Mouse (Mus musculus) thymus, postnatal 25 days (tissue): Measurements from ENCODE around the gene Atp6v0a2.
A peak's percentile ranks its signal among the peaks of the same experiment; 100 is the strongest.

Experiments
- DNase-seq: peaks from one replicate; pipeline ENCODE4 v3.0.0; 2022

Atp6v0a2 gene

DNA sequence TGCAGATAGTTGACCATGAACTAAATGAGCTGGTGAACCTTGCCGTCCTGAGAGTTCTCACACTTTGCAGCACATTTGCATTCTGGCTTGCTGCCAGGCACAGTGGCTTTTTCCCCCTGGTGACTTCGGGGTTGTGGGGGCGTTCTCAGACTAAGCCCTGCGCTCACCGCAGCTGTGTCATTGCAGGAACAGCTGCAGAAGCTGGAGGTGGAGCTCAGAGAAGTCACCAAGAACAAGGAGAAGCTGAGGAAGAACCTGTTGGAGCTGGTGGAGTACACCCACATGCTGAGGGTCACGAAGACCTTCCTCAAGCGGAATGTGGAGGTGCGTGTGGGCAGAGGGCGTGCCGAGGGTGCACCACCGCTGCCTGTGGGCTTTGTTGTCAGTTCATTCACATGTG, 8.9 kb downstream of the Atp6v0a2 start:
- DNase-seq = peak; percentile 80

DNA sequence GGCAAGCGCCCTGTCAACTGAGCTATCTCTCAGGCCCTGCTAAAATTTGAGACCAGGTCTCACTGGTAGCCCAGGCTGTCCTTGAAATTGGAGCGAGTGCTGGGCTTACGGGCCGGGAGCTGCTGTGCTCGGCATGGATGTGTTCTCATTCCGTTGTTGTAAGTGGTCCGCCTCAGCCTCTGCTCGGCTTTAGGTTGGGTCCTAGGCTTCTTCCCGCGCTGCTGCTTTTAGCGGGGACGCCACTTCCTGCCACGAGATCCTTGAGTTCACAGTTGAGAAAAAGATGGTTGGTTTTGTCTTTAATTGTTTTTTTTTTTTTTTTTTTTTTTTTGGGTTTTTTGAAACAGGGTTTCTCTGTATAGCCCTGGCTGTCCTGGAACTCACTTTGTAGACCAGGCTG, 9.5 kb downstream of the Atp6v0a2 start:
- peak; percentile 56 for DNase-seq

DNA sequence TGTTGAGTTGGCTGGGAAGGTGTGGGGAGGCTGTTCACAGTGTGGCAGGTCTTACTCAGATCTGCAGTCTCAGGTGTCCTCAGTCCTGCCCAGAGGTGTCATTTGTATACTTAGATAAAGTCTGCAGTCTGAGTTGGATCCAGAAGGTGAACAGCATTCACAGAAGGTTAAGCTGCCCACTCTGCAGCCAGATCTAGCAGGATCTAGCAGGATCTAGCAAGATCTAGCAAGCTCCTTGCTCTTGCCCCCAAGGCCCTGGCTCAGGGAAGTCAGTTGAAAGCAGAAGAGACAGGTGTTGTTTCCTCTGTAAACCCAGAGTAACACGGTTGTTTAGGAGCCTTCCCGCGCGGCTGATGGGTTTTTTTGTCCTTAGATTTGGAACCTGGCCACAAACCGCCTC, 85.4 kb downstream of the Atp6v0a2 start:
- DNase-seq = no peak

DNA sequence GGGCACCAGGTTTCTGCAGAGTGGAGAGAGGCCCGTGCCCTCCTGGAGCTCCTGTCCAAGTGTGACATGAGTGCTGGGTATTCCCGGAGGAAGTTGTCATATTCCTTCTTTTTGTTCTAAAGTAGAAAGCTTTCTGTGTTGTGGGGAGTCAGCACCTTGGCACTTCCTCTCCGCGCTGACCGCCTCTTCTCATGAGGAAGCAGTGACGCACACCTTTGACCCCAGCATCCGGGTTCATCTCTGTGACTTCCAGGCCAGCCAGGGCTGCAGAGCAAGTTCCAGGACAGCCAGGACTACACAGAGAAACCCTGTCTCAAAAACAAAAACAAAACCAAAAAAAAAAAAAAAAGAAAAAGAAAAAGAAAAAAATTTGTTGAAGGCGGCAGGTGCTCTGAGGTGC, 86.8 kb downstream of the Atp6v0a2 start:
- DNase-seq = no peak

DNA sequence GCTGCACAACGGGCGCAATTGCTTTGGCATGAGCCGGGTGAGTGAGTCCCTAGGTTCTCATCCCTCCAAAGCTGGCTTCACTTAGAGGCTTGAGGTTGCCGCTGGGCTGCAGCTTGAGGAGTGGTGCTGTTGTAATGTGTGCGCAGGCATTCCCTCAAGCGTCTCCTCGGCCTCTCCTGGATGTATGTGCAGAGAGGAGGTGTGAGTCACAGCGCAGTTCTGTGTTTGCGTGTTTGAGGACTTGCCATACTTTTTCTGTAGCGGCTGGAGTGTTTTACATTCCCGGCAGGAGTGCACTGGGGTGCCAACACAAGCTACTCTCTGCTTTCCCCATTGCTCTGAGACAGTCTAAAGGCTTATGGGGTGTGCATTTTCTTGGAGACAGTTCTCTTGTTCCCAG, 89.6 kb downstream of the Atp6v0a2 start:
- DNase-seq = no peak

DNA sequence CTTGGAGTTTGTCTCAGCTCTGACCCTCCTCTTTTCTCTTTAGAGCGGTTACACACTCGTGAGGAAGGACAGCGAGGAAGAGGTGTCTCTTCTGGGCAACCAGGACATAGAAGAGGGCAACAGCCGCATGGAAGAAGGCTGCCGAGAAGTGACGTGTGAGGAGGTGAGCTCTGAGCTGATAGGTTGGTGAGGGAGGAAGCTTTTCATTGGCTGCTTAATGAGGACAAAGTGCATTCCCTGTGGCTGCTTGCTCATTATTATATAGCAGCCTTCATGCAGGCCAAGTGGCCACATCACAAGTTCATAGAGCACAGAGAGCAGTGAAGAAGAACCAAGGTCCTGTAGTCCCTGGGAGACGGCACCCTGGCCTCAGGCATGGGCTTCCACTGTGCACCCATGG, 90.0 kb downstream of the Atp6v0a2 start:
- no peak for DNase-seq

DNA sequence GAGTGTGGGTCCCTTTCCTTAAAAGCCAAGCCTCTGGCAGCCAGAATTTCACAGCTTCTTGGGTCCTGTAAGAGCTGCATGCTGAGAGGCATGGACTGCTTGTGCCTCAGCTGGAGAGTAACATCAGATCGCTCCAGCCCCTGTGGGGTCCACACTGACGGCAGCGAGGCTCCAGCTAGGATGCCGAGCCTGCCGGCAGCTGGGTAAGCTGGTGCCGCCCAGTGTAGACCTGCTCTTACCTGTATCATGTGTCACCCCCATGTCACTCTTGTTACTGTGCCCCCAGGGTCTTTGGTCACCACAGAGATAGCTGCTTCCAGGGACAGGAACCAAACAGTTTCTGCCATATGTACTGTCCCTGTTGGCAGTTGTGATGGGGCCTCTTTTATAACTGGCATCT, 94.7 kb downstream of the Atp6v0a2 start:
- DNase-seq = no peak

DNA sequence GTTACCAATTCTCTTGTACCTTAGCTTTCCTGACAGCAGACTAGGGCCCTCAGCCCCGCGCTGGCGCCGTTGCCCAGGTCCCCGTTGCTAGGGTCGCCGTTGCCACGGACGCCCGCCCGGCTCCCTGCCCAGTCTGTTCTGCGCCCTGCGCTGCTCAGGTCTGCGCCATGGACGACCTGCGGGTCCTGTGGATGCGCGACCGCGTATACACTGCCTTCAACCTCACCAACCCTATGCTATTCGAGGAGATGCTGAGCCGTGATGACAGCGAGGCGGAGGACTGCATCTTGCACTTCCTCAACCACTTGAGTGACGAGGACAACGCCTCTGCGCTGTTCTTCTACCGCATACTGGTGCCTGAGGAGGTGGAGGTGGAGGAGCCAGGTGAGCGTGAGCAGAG, 96.6 kb downstream of the Atp6v0a2 start, which contains the start of gene Dnah10:
Gene Dnah10 (plus strand): TSS at position 89 of the 400 bp plus-strand sequence.
- DNase-seq = no peak

DNA sequence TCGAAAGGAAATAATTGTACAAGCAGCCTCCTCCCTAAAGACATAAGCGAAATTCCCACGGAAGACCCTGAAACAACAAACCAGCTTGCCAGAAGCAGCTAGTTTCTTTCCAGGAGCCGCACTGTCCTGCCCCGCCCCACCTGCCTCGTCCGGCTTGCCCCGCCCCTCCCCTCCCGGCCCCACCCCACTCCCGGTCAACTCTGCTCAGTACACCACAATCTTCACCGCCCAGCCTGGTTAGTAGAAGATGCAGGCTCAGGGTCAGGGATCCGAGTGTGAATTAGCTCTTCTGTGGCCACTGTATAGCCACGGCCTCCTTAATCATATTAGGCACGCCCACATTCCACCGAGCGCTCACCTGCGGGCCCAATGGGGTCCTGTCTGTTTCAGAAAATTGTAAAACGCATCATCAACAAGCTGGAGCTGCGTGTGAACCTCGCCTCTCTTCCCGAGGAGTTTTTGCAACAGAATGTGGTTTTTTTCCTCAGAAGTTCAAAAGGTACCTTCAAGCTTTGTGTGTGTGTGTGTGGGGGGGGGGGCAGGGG, 101.4 kb downstream of the Atp6v0a2 start:
- DNase-seq = no peak

DNA sequence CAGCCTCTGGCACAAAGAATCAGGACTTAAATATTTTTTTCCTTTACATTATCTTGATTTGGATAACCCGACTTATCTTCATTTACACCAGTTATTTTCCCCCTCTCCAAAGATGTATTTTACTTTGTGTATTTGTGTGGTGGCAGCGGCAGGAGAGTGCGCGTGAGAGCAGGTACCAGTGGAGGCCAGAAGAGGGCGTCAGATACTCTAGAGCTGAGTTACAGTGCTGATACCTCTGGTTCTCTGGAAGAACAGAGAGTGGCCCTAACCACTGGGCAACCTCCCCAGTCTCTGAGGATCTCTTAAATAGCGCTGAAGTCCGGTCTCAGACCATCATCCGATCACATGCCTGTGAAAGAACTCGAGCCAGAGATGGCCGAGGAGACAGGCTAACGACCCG, 105.6 kb downstream of the Atp6v0a2 start:
- DNase-seq = no peak

DNA sequence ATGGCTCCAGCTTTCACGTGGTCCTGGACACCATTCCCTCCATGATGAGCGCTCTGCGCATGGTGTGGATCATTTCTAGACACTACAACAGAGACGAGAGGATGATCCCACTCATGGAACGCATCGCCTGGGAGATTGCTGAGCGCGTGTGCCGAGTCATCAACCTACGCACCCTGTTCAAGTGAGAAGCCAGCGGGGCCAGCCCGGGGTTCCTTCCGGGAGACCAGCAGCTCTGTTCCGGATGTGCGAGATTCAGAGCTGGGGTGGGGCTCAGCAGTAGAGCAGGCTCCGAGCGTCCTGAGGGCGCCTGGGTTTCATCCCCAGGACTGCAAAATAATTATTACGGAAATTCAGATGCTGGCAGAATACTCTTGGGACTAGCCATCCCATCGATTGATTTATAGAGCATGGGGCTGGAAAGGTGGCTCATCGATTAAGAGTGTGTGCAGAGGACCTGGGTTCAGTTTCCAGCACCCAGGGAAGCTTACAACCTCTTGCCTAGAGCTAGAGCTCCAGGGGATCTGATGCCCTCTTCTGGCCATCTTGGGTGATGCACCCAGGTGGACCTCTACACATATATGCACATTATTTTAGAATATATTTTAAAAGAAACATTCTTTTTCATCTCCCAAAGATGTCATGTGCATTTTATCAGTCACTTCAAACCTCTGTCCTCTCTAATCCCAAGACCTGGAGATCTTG, 113.7 kb downstream of the Atp6v0a2 start:
- peak; percentile 21 for DNase-seq

DNA sequence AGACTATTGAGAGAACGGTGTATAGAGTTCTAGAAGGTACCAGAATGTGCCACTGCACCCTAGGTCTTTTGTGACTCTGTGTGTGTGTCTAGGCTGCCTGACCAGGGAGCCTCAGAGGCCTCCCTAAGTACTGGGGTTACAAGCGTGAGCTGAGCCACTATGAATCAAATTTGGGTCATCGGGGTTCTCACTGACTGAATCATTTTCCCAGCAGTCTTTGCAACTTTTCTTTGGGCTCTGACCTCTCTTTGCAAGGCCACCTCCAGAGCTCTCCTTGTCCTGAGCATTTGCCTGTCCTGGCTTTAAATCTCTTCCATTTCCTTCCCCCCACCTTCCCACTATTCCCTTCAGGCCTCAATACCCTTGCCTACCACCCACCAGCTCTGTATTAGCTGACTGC, 115.5 kb downstream of the Atp6v0a2 start:
- no peak for DNase-seq

DNA sequence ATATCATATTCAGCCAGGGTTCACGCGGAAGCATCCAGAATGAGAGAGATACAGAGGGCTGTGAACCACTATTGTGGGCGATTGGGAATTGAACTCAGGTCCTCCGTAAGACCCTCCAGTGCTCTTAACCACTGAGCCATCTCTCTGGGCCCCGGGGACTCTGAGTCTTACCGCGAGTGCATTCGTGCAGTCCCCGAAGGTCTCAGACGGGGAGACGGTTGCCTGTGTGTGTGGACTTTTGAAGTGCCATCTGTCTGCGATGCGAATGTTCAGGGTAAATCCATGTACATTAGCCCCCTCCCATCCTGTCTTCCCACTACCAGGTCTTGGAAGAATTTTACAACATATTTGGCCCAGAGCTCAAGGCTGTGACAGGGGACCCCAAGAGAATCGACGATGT, 117.8 kb downstream of the Atp6v0a2 start:
- no peak for DNase-seq

DNA sequence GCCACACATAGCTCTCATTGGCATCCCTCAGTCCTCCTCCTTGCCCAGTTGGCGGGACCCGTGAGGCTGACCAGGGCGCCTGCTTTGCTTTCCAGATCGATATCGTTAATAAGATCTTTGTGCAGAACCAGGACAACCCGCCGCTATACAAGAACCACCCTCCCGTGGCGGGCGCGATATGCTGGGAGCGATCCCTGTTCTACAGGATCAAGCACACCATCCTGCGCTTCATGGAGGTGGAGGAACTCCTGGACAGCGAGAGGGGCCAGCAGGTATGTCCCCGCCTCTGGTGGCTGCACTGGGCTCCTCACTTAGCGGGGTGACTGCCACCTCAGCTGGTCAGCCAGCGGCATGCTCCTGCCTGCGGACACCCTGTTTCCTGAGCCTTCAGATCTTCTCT, 119.9 kb downstream of the Atp6v0a2 start:
- DNase-seq = no peak

DNA sequence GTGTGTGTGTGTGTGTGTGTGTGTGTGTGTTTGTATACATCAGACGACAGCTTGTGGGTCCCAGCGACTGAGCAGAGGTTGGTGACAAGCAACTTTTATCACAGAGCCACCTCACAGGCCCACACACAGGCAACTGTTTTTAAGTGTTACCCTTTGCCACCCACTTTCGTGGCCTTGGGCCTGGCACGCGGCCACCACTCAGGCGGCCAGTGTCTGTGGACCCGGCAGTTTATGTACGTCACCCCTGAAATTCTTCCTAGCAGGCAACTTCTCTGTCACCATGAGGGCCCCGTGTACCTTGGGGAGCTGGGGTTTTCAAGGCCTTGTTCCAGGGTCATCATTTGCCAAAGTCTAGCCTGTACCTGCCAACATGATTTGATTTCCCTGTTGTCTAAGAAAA, 123.3 kb downstream of the Atp6v0a2 start:
- no peak for DNase-seq

DNA sequence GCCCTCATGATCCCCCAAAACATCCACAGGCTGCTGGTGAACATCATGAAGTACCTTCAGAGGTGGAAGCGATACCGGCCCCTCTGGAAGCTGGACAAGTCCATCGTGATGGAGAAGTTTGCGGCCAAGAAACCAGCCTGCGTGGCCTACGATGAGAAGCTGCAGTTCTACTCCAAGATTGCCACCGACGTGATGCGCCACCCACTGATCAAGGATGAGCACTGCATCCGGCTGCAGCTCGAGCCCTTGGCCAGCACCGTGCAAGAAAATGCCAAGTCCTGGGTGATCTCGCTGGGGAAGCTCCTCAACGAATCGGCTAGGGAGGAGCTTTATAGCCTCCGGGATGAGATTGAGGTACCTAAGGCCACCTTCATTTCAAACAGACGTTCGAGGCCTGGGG, 132.6 kb downstream of the Atp6v0a2 start:
- DNase-seq = peak; percentile 40

DNA sequence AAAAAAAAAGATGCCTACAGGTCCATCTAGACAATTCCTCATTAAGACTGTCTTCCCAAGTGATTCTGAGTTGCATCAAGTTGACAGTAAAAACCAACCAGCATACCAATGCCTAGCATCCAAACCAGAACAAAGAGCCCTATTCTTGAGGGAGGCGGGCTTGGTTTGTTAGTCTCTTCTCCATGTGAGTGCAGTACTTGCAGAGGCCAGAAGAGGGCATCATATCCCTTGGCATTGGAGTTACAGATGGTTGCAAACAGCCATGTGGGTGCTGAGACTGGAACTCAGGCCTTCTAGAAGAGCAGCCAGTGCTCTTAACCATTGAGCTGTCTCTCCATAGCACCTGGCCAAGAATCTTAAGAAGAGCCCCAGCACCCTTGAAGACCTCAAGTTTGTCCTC, 133.4 kb downstream of the Atp6v0a2 start:
- peak; percentile 6 for DNase-seq
